Mouse (Mus musculus): ENCODE results near the gene Acot1. TPM values are rescaled to one million over a fixed set of nuclear protein-coding genes. Genes with fewer than 3 reads are reported as not detected.

The Acot1 gene
- total RNA-seq, 2 experiments from 2014 or later, result 3.8 to 7.4 TPM

DNA sequence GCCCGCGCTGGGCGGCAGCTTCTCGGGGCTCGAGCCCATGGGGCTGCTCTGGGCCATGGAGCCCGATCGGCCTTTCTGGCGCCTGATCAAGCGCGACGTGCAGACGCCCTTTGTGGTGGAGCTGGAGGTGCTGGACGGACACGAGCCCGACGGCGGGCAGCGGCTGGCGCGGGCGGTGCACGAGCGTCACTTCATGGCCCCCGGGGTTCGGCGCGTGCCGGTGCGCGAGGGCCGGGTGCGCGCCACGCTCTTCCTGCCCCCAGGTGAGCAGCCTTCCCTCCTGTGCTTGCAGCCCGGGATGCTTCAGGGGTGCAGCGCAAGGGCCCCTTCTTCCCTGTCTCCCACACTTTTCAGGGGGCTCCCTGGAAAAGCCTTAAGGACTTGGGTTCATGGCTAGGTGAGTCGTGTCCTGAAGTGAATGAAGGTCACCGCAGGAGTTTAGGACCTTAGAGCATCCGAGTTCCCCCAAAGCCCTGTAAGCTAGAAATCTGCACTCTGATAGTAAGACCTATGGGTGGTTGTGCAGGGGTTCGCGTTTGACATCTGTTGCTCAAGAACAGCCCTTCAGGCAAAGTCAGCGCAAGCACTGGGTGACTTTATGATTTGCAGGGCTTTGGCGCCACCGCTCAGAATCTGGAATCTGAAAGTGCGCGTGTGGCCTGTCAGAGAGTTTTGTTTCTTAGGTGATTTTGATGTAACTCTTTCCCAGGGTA lies 44.5 kb downstream of the Acot1 start:
- intact Hi-C loops (cut with DNase I), result no loop called here
- no peak for DNase-seq

DNA sequence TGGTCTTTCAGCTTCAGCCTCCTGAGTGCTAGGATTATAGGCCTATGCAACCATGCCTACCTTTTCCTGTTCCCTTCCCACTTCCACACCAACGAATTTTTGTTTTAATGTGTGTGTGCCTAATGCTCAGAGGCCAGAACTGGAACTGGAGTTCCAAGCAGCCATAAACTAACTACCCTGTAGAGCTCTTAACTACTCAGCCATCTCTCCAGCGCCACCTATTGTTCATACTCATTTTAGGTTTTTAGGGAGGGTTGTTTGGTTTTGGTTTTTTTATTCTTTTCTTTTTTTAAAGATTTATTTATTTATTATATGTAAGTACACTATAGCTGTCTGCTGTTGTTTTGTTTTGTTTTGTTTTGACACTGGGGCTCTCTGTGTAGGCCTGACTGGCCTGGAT lies 51.7 kb downstream of the Acot1 start:
- intact Hi-C loops (cut with DNase I), result no loop called here
- DNase-seq, result no peak

DNA sequence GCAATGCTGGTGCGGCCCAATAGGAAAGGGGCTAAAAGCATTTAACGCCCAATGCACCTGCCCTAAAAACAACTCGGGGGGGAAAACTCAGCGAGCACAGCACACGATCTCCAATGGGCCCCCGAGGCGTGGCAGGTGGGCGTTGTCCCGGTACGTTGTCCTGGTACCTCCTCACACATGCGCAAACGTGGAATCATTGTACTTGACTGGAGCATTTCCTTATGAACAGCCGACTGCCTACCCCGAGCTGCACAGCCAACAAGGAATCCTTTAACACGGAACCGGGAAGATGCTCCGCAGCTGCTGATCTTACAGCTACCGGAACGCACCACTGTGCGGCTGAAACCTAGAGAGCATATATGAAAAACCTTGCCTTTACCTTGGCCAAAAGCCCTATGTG lies 53.0 kb downstream of the Acot1 start:
- DNase-seq, result no peak
- intact Hi-C loops (cut with DNase I), result no loop called here

DNA sequence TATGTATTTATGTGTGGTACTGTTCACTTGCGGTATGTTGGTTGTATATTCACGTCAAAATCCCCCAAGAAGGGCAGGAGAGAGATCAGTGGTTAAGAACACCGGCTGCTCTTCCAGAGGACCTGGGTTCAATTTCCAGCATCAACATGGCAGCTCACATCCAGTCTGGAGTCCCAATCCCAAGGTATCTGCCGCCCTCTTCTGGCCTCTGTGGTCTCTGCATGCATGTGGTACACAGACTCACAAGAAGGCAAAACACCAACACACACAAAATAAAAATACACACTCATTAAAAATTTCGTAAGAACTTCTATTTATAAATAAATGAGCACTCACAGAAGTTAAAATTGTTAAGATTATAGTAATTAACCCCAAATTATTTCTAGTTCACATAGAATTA lies 53.9 kb downstream of the Acot1 start:
- intact Hi-C loops (cut with DNase I), result no loop called here
- no peak for DNase-seq

DNA sequence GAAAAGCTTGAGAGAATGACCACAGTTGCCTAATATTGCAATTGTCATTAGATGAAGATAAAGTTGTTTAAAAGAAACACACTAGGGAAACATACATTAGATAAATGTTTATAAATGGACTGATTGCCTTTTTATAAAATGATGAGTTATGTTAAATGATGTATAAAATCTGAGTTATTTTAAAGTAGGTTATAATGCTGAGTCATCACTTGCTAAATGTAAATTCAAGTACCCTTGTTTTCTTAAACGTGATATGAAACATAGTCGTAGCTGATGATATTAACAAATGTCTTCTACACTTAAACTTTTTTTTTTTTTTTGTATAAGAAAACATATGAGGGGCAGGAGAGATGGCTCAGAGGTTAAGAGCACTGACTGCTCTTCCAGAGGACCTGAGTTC lies 54.5 kb downstream of the Acot1 start:
- intact Hi-C loops (cut with DNase I), result no loop called here
- DNase-seq, result no peak

DNA sequence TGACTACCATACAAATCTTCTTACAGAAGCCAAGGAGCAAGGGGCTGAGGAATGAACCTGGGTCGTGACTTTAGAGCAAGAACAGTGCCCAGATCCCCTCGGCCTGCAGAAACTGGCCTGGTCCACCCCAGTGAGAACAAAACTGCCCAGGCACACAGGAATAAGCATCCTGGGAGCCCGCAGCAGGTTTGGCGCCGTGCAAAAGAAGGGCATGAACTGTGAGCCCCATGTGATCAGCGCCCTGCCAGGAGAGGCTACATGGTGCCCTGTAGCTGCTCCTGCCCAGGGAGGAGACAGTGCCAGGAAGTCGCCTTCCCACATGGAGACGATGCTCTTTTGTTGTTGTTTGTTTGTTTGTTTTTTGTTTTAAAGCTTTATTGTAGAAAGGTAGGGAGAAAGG lies 55.3 kb downstream of the Acot1 start:
- no peak for DNase-seq
- intact Hi-C loops (cut with DNase I), result no loop called here

DNA sequence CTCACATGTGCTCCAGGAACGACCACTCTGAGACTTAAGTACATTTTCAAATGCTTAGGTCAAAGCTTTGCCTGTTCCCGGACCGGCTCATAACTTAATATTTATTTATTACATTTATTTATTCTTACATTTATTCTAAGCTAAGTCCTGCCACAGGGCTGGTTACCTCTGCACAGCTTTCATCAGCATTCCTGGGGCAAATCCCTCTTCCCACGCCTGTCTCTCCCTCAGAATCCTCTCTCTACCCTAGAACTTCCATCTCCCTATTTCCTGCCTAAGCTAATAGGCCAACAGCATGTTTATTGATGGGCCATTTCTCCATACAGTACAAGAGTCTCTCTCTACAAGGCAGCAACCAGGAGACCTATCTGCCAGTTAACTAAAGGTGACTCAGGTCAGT lies 58.5 kb downstream of the Acot1 start:
- DNase-seq, result no peak
- intact Hi-C loops (cut with DNase I), result no loop called here

Other genes starting within 250 kb of the Acot1 start
- gene Papln, start 245.9 kb upstream of the Acot1 start, total RNA-seq (2021), result 1 to 10 TPM; 1.4 to 1.9 TPM
- 10 to 100 TPM; 13.8 to 17.3 TPM for gene Numb, start 87.6 kb upstream of the Acot1 start, total RNA-seq (2021)
- gene Riox1, start 58.9 kb upstream of the Acot1 start, total RNA-seq (2021), result 1 to 10 TPM; 3.2 to 4.1 TPM
- gene Heatr4, start 24.6 kb upstream of the Acot1 start, total RNA-seq (2021), result not detected
- gene Acot2, start 21.6 kb upstream of the Acot1 start, total RNA-seq (2021), result 10 to 100 TPM; 16.6 to 28.5 TPM
- under 1 TPM; 0.10 to 0.15 TPM for gene Acot4, start 28.9 kb downstream of the Acot1 start, total RNA-seq (2021)
- not detected for gene Gm49366, start 29.4 kb downstream of the Acot1 start, total RNA-seq (2021)
- gene Acot3, start 42.7 kb downstream of the Acot1 start, total RNA-seq (2021), result not detected
- not detected for gene Acot5, start 59.8 kb downstream of the Acot1 start, total RNA-seq (2021)
- gene Acot6, start 91.2 kb downstream of the Acot1 start, total RNA-seq (2021), result 1 to 10 TPM; 1.4 to 2.2 TPM
- 1 to 10 TPM; 5.9 to 8.1 TPM for gene Dnal1, start 104.9 kb downstream of the Acot1 start, total RNA-seq (2021)
- gene Pnma1, start 139.0 kb downstream of the Acot1 start, total RNA-seq (2021), result under 1 TPM; 0.15 to 0.18 TPM
- 10 to 100 TPM in 1 of 2 experiments, 1 to 10 TPM in 1; 6.5 to 10.4 TPM for gene Elmsan1, start 209.4 kb downstream of the Acot1 start, total RNA-seq (2021)

Data from gastrocnemius, postnatal 36 days (tissue).